Mouse (Mus musculus) stomach, embryonic 15.5 days (tissue): ENCODE data around the gene Tsx. TPM values are rescaled to one million over a fixed set of nuclear protein-coding genes. Genes with fewer than 3 reads are reported as not detected.
"Not testable (repeated sequence)": the region's sequence is repeated elsewhere in the genome, so short reads cannot be mapped to it uniquely, and the experiment has no call there.

Experiments
- ATAC-seq: fragments of 200-750 bp; cut with Nextera tagmentation; 2 replicates; pipeline ENCODE4 v1.8.0; 2017; ENCODE audit warnings: low read depth, moderate number of reproducible peaks, moderate TSS enrichment; ENCODE audit not compliant: insufficient read depth, low FRiP score
- H3K27ac ChIP-seq: fragments of 300-500 bp; sonication (generic); 2 replicates; pipeline ENCODE4 v1.5.1; 2015; ENCODE audit warnings: mild to moderate bottlenecking, inconsistent platforms
- H3K27me3 ChIP-seq: fragments of 300-500 bp; sonication (generic); replicated peaks from 2 replicates; pipeline ENCODE4 v1.6.1; 2015; ENCODE audit warnings: inconsistent platforms
- H3K36me3 ChIP-seq: fragments of 300-500 bp; sonication (generic); 2 replicates; pipeline ENCODE4 v1.6.1; 2015; ENCODE audit warnings: inconsistent platforms
- H3K4me1 ChIP-seq: fragments of 300-500 bp; sonication (generic); 2 replicates; pipeline ENCODE4 v1.6.1; 2015; ENCODE audit warnings: inconsistent platforms
- H3K4me2 ChIP-seq: fragments of 300-500 bp; sonication (generic); 2 replicates; pipeline ENCODE4 v1.6.1; 2015; ENCODE audit warnings: mild to moderate bottlenecking, inconsistent platforms
- H3K4me3 ChIP-seq: fragments of 300-500 bp; sonication (generic); replicated peaks from 2 replicates; pipeline ENCODE4 v1.5.1; 2015; ENCODE audit warnings: inconsistent platforms
- H3K9ac ChIP-seq: fragments of 300-500 bp; sonication (generic); 2 replicates; pipeline ENCODE4 v1.6.1; 2015; ENCODE audit warnings: inconsistent platforms
- H3K9me3 ChIP-seq: fragments of 300-500 bp; sonication (generic); 2 replicates; pipeline ENCODE4 v1.6.1; 2016; ENCODE audit warnings: inconsistent platforms
- WGBS: fragments of 180-500 bp; shearing (Covaris S2); methylation state at CpG from one replicate; pipeline ENCODE4 v1.1.7; 2015; 5-methylcytosine and 5-hydroxymethylcytosine counted together
- polyA plus RNA-seq: library from polyadenylated mRNA; unstranded; fragments of >200 nt; fragmentation: Nextera tagmentation; extraction: Ambion mirVana; gene quantifications from 2 replicates; pipeline ENCODE4 v1.2.1, GENCODE M21; 2015

Tsx gene
- polyA plus RNA-seq, 1 experiment from 2014 or later = 0.17 TPM

GRCm38 (mm10) chrX:103438023-103438422 lies 23.8 kb downstream of the Tsx start:
- peaks cover 19% of the 10 kb centered on the region; the same call in 1 of the 2 replicates for H3K27me3 ChIP-seq

DNA sequence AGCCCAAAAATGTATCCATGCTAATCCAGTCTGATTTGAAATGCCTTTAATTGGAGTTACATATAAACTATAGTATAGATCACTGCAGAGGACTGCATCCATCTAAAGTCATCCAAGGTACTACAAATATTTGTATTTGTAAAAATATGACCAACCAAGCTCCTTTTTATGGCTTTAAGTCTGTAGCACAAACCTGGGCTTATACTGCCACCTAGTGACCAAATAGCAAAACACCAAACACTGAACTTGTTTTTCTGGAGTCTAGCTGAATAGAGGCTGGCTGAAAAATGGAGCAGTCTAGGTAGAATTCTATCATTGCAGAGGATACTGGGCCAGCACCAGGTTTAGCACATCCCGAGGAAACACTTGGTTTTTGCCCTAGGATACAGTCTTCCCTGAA lies 26.5 kb downstream of the Tsx start:
- Histone ChIP-seq H3K27me3 (peaks cover 19% of the 10 kb centered on the region; the same call in 1 of the 2 replicates), H3K4me2 (no peak overlapping the region), H3K9ac (no peak overlapping the region), H3K4me1 (no peaks in the 10 kb centered on the region), H3K36me3 (no peaks in the 10 kb centered on the region), H3K9me3 (no peaks in the 10 kb centered on the region), H3K4me3 (no peak overlapping the region), H3K27ac (no peak overlapping the region)
- WGBS = 0% methylated on average over 1 of the region's 1 CpGs
- ATAC-seq = no peak

More at GRCm38 (mm10) chrX:103438023-103438422, 23.8 kb downstream of the Tsx start:
- Histone ChIP-seq H3K36me3 (no peaks in the 10 kb centered on the region), H3K9me3 (no peaks in the 10 kb centered on the region), H3K9ac (no peak overlapping the region), H3K4me2 (no peak overlapping the region), H3K4me3 (no peak overlapping the region), H3K27ac (no peak overlapping the region), H3K4me1 (no peaks in the 10 kb centered on the region)
- no peak for ATAC-seq
- WGBS = 15% methylated on average over 9 of the region's 9 CpGs

- H3K36me3 ChIP-seq = no peaks in the 10 kb centered on the region
- no peak overlapping the region for H3K9ac ChIP-seq
- H3K27ac ChIP-seq = no peak overlapping the region
- no peak overlapping the region for H3K4me2 ChIP-seq
- no peak for ATAC-seq
- 35% methylated on average over 7 of the region's 7 CpGs for WGBS
- no peak overlapping the region for H3K4me3 ChIP-seq
- H3K4me1 ChIP-seq = no peaks in the 10 kb centered on the region
- H3K27me3 ChIP-seq = peaks cover 15% of the 10 kb centered on the region
- H3K9me3 ChIP-seq = no peaks in the 10 kb centered on the region
Observed at GRCm38 (mm10) chrX:103443755-103444154, 29.5 kb downstream of the Tsx start.

- no peaks in the 10 kb centered on the region for H3K9me3 ChIP-seq
- peak overlapping the region; percentile 36 for H3K4me3 ChIP-seq
- peaks cover 9% of the 10 kb centered on the region; the same call in 1 of the 2 replicates for H3K27me3 ChIP-seq
- H3K4me1 ChIP-seq = no peaks in the 10 kb centered on the region
- no peak overlapping the region for H3K27ac ChIP-seq
- no peak; the same call in 1 of the 2 replicates for ATAC-seq
- peak overlapping the region; percentile 73 for H3K4me2 ChIP-seq
- 5% methylated on average over 34 of the region's 34 CpGs for WGBS
- H3K36me3 ChIP-seq = no peaks in the 10 kb centered on the region
- no peak overlapping the region for H3K9ac ChIP-seq
Observed at GRCm38 (mm10) chrX:103447539-103448169, 33.4 kb downstream of the Tsx start.

DNA sequence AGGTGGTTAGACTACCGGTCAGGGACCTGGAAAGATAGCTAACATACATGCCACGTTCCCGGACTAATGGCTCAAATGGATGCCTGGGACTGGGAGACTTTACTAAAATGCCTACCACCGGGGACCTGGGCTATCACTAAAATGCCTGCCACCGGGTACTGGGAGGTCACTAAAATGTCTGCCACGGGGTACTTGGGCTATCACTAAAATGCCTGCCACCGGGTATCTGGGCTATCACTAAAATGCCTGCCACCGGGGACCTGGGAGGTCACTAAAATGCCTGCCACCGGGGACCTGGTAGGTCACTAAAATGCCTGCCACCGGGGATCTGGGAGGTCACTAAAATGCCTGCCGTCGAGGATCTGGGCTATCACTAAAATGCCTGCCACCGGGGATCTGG lies 34.2 kb downstream of the Tsx start:
- Histone ChIP-seq H3K4me3 (peak overlapping the region; percentile 36; the same call in 1 of the 2 replicates), H3K4me2 (peak overlapping the region; percentile 73)
- not testable (repeated sequence) for ATAC-seq, H3K9me3 ChIP-seq, H3K36me3 ChIP-seq, H3K9ac ChIP-seq, H3K27ac ChIP-seq, H3K4me1 ChIP-seq, H3K27me3 ChIP-seq
- 47% methylated on average over 13 of the region's 13 CpGs for WGBS

DNA sequence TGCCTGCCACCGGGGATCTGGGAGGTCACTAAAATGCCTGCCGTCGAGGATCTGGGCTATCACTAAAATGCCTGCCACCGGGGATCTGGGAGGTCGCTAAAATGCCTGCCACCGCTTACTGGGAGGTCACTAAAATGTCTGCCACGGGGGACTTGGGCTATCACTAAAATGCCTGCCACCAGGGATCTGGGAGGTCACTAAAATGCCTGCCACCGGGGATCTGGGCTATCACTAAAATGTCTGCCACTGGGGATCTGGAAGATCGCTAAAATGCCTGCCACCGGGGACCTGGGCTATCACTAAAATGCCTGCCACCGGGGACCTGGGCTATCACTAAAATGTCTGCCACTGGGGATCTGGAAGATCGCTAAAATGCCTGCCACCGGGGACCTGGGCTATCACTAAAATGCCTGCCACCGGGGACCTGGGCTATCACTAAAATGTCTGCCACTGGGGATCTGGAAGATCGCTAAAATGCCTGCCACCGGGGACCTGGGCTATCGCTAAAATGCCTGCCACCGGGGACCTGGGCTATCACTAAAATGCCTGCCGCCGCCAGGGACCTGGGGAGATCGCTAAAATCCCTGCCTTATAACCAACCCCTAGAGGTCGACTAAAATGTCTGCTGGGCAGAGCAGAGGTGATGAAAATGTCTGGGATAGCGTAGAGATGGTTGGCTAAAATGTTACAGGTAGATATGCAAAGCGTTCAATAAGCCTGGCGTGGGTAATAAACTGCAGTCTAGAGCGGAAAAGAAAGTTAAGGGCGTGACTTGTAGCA lies 34.9 kb downstream of the Tsx start:
- not testable (repeated sequence) for H3K4me1 ChIP-seq, H3K9ac ChIP-seq, H3K4me3 ChIP-seq, H3K4me2 ChIP-seq, H3K27ac ChIP-seq, H3K27me3 ChIP-seq, H3K36me3 ChIP-seq, ATAC-seq, H3K9me3 ChIP-seq
- WGBS = 71% methylated on average over 21 of the region's 27 CpGs

- no peak overlapping the region for H3K9ac ChIP-seq
- no peak for ATAC-seq
- no peak overlapping the region for H3K4me2 ChIP-seq
- peaks cover 7% of the 10 kb centered on the region; the same call in 1 of the 2 replicates for H3K27me3 ChIP-seq
- H3K4me1 ChIP-seq = no peaks in the 10 kb centered on the region
- no peaks in the 10 kb centered on the region for H3K9me3 ChIP-seq
- WGBS = 67% methylated on average over 6 of the region's 6 CpGs
- H3K4me3 ChIP-seq = no peak overlapping the region
- H3K36me3 ChIP-seq = no peaks in the 10 kb centered on the region
- H3K27ac ChIP-seq = no peak overlapping the region
Observed at GRCm38 (mm10) chrX:103452815-103453214, 38.5 kb downstream of the Tsx start.

DNA sequence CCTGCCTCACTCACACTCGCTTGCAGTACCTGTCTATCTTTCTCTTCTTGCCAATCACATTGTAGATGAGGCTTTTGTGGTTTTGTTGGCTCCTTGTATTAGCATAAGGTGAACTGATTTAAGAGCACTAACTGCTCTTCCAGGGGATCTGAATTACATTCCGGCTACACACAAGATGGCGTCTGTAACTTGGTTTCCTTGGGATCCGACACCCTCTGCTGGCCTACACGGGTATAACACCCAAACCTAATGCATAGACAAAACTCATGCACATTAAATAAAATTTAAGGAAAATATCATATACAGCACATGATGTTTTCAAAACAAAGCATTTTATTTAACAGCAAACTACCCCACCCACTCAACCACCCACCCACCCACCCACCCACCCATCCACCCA lies 45.8 kb downstream of the Tsx start:
- Histone ChIP-seq H3K4me2 (no peak overlapping the region), H3K4me1 (no peaks in the 10 kb centered on the region), H3K27ac (no peak overlapping the region), H3K4me3 (no peak overlapping the region), H3K27me3 (no peaks in the 10 kb centered on the region), H3K9ac (no peak overlapping the region), H3K9me3 (no peaks in the 10 kb centered on the region), H3K36me3 (no peaks in the 10 kb centered on the region)
- WGBS = 74% methylated on average over 5 of the region's 5 CpGs
- no peak for ATAC-seq

GRCm38 (mm10) chrX:103468998-103469397 lies 54.7 kb downstream of the Tsx start:
- no peak overlapping the region for H3K27ac ChIP-seq
- H3K27me3 ChIP-seq = no peaks in the 10 kb centered on the region
- ATAC-seq = no peak
- H3K4me1 ChIP-seq = no peaks in the 10 kb centered on the region
- H3K9me3 ChIP-seq = no peaks in the 10 kb centered on the region
- no peak overlapping the region for H3K9ac ChIP-seq
- H3K4me2 ChIP-seq = no peak overlapping the region
- H3K36me3 ChIP-seq = no peaks in the 10 kb centered on the region
- H3K4me3 ChIP-seq = no peak overlapping the region
- WGBS = 73% methylated on average over 2 of the region's 2 CpGs

- Histone ChIP-seq H3K4me3 (no peak overlapping the region), H3K9me3 (no peaks in the 10 kb centered on the region), H3K27ac (no peak overlapping the region), H3K9ac (no peak overlapping the region), H3K27me3 (no peaks in the 10 kb centered on the region), H3K4me2 (no peak overlapping the region), H3K36me3 (no peaks in the 10 kb centered on the region), H3K4me1 (no peaks in the 10 kb centered on the region)
- 74% methylated on average over 3 of the region's 3 CpGs for WGBS
- no peak for ATAC-seq
Observed at GRCm38 (mm10) chrX:103472346-103472745, 58.1 kb downstream of the Tsx start.
